Mouse (Mus musculus) layer of hippocampus, adult 18-20 months (tissue): ENCODE results near the gene Nt5dc2. TPM values are rescaled to one million over a fixed set of nuclear protein-coding genes. Genes with fewer than 3 reads are reported as not detected.

Experiments used
- DNase-seq, 2 experiments: peaks; one replicate each; pipeline ENCODE4 v3.0.0; 2022; ENCODE audit warnings: low spot score in 2 of 2
- total RNA-seq, 2 experiments: library from RNA; stranded (reverse); gene quantifications; 2 replicates each; pipeline ENCODE4 v1.2.3; 2021

The Nt5dc2 gene
- total RNA-seq, 2 experiments from 2014 or later, result 11.0 to 11.5 TPM

GRCm38 (mm10) chr14:31166827-31167226 lies 36.0 kb downstream of the Nt5dc2 start:
- DNase-seq, result no peak

DNA sequence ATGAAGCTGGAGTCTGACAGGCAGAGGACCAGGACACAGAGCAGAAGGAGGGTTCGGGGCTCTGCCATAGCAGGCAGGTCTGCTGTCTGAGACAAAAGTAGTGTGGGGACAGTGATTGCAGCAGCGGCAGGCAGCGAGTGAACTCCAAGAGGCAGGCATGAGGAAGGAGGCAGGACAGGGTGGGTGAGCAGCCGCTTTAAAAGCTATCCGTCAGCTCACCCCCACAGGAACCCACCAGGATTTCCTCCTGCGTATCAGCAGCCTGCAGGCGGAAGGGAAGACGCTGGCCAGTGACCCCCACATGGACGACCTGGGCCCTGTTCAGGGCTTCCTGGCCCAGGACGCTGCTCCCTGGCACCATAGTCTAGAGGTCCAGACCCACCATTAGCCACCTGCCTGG lies 37.6 kb downstream of the Nt5dc2 start, which contains the start of gene Stab1:
Gene Stab1 (minus strand): TSS at position 217 of the 400 bp plus-strand sequence.
- DNase-seq, result no peak

- no peak for DNase-seq
These were observed 38.7 kb downstream of the Nt5dc2 start for GRCm38 (mm10) chr14:31169508-31169907.

DNA sequence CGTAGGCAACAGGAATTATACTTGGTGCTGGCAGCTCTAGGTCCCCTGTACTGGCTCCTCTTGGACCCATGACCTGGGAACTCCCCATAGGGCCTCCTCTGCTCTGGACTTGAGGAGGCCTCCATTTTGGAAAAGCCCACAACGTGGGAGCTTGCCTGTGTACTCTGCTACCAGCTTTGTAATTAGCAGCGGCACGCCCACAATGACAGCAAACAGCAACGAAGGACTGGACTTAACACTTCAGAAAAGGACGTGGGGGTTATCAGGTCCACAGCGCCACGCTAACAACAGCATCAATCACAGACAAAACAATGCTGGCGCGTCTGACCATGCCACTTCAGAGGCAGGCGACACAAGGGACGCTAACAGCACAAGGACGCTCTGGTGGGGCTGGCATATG lies 40.1 kb downstream of the Nt5dc2 start:
- no peak for DNase-seq

DNA sequence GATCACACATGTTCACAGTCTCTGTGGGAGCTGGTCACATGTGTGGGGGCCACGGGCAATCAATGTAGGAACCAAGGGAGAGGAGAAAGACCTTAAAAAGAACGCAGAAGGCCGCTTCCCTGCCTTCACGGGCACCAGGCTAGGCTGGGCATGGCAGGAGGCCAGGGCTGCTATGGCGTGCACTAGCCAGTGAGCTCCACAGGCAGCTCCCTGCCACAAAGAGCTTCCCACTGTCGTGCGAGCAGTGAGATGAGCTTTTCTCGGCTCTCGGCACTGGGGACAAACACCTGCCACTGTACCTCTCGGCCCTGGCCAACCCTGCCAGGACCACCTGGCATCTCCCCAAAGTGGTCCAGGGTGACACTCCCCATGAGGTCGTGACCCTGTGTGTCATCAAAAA lies 40.5 kb downstream of the Nt5dc2 start:
- DNase-seq, result no peak

DNA sequence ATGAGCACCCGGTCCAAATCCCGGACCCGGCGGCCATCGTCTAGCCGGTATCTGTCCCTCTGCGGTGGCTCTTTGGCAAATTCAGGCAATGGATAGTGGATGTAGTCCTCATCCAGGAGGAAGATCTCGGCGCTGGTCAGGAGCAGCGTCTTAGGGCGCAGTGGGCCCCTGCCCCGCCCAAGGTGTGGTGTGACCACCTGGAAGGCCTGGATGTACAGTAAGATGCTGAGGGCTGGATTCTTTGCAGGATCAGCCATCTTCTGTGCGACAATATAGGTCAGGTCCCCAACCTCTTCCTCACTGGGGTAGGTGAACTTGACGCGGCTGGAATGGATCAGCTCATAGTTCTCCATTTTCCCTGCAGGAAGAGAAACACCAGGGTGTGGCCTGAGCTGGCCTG lies 41.0 kb downstream of the Nt5dc2 start:
- no peak for DNase-seq

DNA sequence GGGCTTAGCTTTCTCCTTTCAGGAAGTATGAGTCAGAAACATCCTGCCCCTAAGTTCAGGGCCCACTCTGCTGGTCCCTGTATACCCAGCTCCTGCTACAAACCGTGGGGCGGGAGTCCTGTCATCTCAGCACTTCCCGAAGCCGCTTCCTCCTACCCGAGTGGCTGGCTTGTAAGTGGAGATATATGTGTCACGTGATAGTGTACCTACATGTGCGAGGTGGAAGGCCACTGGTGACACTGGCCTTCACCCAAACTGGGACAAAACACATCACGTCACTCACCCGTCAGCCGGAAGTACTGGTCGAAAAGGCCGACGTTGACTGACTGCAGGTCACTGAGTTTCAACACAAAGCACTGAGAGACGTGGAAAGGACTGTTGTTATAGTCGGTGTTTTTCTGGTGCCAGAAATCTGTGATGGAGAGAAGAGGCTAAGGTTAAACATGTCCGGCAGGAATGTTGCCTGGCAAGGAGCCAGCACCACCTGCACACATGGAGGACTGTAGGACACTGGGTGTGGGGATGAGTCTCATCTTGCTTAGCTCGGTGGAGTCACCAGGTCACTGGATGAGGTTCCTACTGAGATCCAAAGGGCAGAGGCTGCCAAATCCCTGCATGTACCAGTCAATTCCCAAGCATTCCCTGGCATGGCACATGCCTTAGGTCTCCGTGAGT lies 42.1 kb downstream of the Nt5dc2 start:
- DNase-seq, result no peak

DNA sequence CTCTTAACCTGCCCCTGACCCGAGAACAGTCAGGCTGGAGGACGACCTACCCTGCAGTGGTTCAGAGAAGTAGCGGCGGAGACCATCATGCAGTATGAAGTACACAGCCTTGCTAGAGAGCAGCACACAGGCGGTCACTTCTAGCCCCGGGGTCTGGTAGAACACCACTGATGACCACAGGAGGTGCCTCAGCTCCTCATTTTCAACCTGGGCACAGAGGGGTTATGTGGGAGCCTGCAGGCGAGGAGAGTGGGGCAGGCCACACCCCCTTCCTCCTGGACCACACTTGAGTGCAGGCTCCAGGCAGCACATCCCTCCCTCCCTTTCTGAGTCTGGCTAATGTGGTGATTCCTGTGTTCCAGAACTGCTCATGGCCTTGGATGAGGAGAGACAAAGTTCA lies 42.7 kb downstream of the Nt5dc2 start:
- DNase-seq, result no peak

GRCm38 (mm10) chr14:31177287-31177686 lies 46.4 kb downstream of the Nt5dc2 start:
- no peak for DNase-seq

- DNase-seq, result no peak
These were observed 46.9 kb downstream of the Nt5dc2 start for GRCm38 (mm10) chr14:31177715-31178114.

- DNase-seq, result no peak
These were observed 49.0 kb downstream of the Nt5dc2 start for GRCm38 (mm10) chr14:31179677-31180365.

GRCm38 (mm10) chr14:31181512-31181911 lies 50.7 kb downstream of the Nt5dc2 start:
- no peak for DNase-seq

GRCm38 (mm10) chr14:31182786-31183290 lies 52.0 kb downstream of the Nt5dc2 start:
- DNase-seq, result no peak

DNA sequence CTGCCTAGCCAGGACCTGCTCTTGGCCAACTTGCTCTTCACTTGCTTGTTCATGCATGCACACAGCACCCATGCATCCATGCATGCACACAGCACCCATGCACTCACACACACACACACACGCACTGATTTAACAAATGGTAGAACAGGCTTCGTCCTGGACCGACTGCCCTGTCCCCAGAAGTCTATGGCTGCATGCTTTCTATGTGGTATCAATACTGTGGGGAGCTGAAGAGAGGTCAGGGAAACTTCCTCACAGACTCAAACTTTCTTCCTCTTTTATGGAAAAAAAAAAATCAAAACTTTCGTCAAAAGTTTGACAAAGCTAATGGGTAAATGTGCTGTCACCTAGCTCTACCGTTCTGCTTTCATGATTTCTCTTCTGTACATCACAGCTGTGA lies 52.7 kb downstream of the Nt5dc2 start:
- DNase-seq, result no peak

DNA sequence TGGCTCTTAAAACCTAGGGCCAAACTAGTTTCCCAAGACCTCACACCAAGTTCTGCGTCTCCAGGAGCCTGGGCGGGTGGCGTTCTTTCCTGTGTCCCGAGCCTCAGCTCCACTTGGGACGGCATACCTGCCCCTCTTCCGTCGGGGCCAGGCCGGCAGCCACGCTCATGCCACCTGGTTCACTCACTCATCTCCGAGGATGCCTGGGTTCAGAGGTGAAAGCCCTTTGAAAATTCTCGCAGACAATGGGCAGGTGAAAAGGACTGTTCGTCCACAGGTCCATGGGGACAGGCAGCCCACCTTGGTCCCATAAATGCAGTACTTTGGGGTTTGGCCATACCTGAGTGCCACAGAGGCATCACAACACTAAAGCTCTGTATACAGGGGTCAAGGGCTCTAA lies 53.3 kb downstream of the Nt5dc2 start:
- no peak for DNase-seq

DNA sequence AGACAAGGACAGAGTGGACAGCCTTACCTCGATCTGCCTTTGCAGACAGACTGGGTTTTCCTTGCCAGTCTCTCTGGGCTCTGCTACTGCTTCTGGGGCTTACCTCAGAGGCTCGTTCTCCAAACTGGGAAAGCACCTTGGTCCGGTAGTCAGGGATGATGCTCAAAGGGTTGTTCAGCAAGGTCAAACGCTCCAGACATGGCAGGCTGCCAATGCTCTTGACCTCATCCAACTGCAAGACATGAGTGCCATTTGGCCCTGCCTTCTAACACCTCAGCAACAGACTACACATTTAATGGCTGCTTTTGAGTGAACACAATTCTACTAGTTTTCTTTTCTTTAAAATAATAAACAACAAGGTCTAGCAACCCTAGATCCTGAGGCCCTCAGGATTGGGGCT lies 55.8 kb downstream of the Nt5dc2 start:
- DNase-seq, result no peak

Other genes starting within 250 kb of the Nt5dc2 start
- gene Itih4, start 244.6 kb upstream of the Nt5dc2 start, total RNA-seq, result under 1 TPM in 1 of 2 experiments, not detected in 1; 0.15 TPM
- 10 to 100 TPM; 25.6 to 31.0 TPM for gene Itih3, start 207.3 kb upstream of the Nt5dc2 start, total RNA-seq
- gene Itih1, start 187.8 kb upstream of the Nt5dc2 start, total RNA-seq, result not detected
- gene Nek4, start 179.7 kb upstream of the Nt5dc2 start, total RNA-seq, result 10 to 100 TPM; 18.2 to 20.4 TPM
- 10 to 100 TPM; 38.4 to 39.4 TPM for gene Glt8d1, start 129.7 kb upstream of the Nt5dc2 start, total RNA-seq
- gene Spcs1, start 129.4 kb upstream of the Nt5dc2 start, total RNA-seq, result 100 to 1,000 TPM; 149 to 170 TPM
- gene Pbrm1, start 111.9 kb upstream of the Nt5dc2 start, total RNA-seq, result 10 to 100 TPM; 52.0 to 56.4 TPM
- 10 to 100 TPM; 42.6 to 45.7 TPM for gene Gnl3, start 111.9 kb upstream of the Nt5dc2 start, total RNA-seq
- gene Smim4, start 2.1 kb upstream of the Nt5dc2 start, total RNA-seq, result 10 to 100 TPM; 26.9 to 30.3 TPM
- gene Stab1, start 37.6 kb downstream of the Nt5dc2 start, total RNA-seq, result 10 to 100 TPM; 15.6 to 16.2 TPM
- 1 to 10 TPM; 2.0 to 3.5 TPM for gene Tnnc1, start 77.3 kb downstream of the Nt5dc2 start, total RNA-seq
- gene Nisch, start 85.9 kb downstream of the Nt5dc2 start, total RNA-seq, result 100 to 1,000 TPM; 434 to 437 TPM
- 1 to 10 TPM; 5.2 to 5.7 TPM for gene Sema3g, start 86.8 kb downstream of the Nt5dc2 start, total RNA-seq
- 1 to 10 TPM; 3.7 to 3.8 TPM for gene Phf7, start 120.3 kb downstream of the Nt5dc2 start, total RNA-seq
- gene Bap1, start 120.4 kb downstream of the Nt5dc2 start, total RNA-seq, result 100 to 1,000 TPM; 137 to 140 TPM
- 1 to 10 TPM; 3.7 to 4.9 TPM for gene Dnah1, start 192.8 kb downstream of the Nt5dc2 start, total RNA-seq
- 10 to 100 TPM; 37.6 to 41.5 TPM for gene Capn7, start 205.6 kb downstream of the Nt5dc2 start, total RNA-seq